Mouse (Mus musculus) myocyte (in vitro differentiated cells): Measurements from ENCODE around the gene Hist1h2af.

Experiments used
- E2F4 ChIP-seq: IDR thresholded peaks from one replicate; pipeline ENCODE4 v1.6.1; 2011; ENCODE audit warnings: mild to moderate bottlenecking, control low read depth, moderate library complexity; ENCODE audit not compliant: insufficient read depth
- MYOD1 ChIP-seq, 3 experiments: IDR thresholded peaks; one replicate each; pipeline ENCODE4 v1.6.1; 2011; ENCODE audit warnings: control low read depth in 2 of 3, low read depth in 2 of 3, mild to moderate bottlenecking in 2 of 3, moderate library complexity in 1 of 3; ENCODE audit not compliant: insufficient read length in 2 of 3, control insufficient read depth in 1 of 3
- POLR2A ChIP-seq: IDR thresholded peaks from one replicate; pipeline ENCODE4 v1.6.1; 2011; ENCODE audit warnings: low read depth, mild to moderate bottlenecking, control low read depth, moderate library complexity; ENCODE audit not compliant: insufficient read length
- USF1 ChIP-seq: IDR thresholded peaks from one replicate; pipeline ENCODE4 v1.6.1; 2011; ENCODE audit warnings: low read depth, mild to moderate bottlenecking, control low read depth, moderate library complexity

DNA sequence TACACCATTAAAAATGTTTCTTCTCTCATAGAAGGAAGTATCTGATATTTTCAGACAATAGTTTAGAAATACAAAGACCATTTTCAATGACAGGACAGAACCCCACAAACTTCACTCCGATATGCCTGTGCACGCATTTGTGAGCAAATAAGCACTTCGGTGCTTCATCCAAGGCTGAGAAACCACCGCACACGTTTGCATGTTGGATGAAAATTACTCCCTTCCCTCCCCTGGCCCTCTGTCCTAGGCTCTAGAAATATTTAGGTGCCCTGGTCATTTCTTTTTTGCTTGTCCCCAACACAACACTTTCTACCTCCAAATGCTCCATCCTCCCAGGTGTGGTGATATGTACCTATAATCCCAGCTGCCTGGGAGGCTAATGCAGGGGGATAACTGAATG lies 32.2 kb upstream of the Hist1h2af start:
- no peak for TF ChIP-seq MYOD1 (IDR thresholded peaks at IDR 0.05; ENCODE audit: control insufficient read depth in 1 of 3, insufficient read length in 2 of 3, low read depth in 2 of 3)
- TF ChIP-seq POLR2A: no peak
- TF ChIP-seq E2F4: no peak
- no peak for TF ChIP-seq USF1
